Mouse (Mus musculus) kidney, postnatal 0 days (tissue): Measurements from ENCODE around the gene Pdgfra. TPM values are rescaled to one million over a fixed set of nuclear protein-coding genes. Genes with fewer than 3 reads are reported as not detected.

Experiments used
- ATAC-seq: fragments of 200-750 bp; cut with Nextera tagmentation; replicated peaks from 2 replicates; pipeline ENCODE4 v1.8.0; 2017; ENCODE audit warnings: low read depth, moderate number of reproducible peaks, moderate TSS enrichment, moderate library complexity; ENCODE audit not compliant: low FRiP score
- DNase-seq: peaks from one replicate; pipeline ENCODE4 v3.0.0-alpha.2; 2016; ENCODE audit warnings: low spot score
- H3K27ac ChIP-seq: fragments of 300-500 bp; sonication (generic); 2 replicates; pipeline ENCODE4 v1.5.1; 2014; ENCODE audit warnings: mild to moderate bottlenecking
- H3K27me3 ChIP-seq: fragments of 300-500 bp; sonication (generic); 2 replicates; pipeline ENCODE4 v1.6.1; 2014; ENCODE audit warnings: low read length, mixed read lengths; ENCODE audit not compliant: insufficient read depth
- H3K36me3 ChIP-seq: fragments of 300-500 bp; sonication (generic); 2 replicates; pipeline ENCODE4 v1.6.1; 2014; ENCODE audit warnings: low read length, mixed read lengths; ENCODE audit not compliant: insufficient read depth
- H3K4me1 ChIP-seq: fragments of 300-500 bp; sonication (generic); replicated peaks from 2 replicates; pipeline ENCODE4 v1.6.1; 2014; ENCODE audit warnings: antibody characterized with exemption, low read length, mixed read lengths; ENCODE audit not compliant: insufficient read depth
- H3K4me2 ChIP-seq: fragments of 300-500 bp; sonication (generic); 2 replicates; pipeline ENCODE4 v1.6.1; 2014; ENCODE audit warnings: mild to moderate bottlenecking, low read length, moderate library complexity, mixed read lengths
- H3K4me3 ChIP-seq: fragments of 300-500 bp; sonication (generic); replicated peaks from 2 replicates; pipeline ENCODE4 v1.5.1; 2014; ENCODE audit warnings: low read depth, low read length
- H3K9ac ChIP-seq: fragments of 300-500 bp; sonication (generic); 2 replicates; pipeline ENCODE4 v1.6.1; 2014; ENCODE audit warnings: low read depth, low read length
- H3K9me3 ChIP-seq: fragments of 300-500 bp; sonication (generic); replicated peaks from 2 replicates; pipeline ENCODE4 v1.6.1; 2016; ENCODE audit warnings: low read length, inconsistent platforms, mixed read lengths
- CTCF ChIP-seq: IDR thresholded peaks from 2 replicates; pipeline ENCODE4 v1.5.1; 2016; ENCODE audit warnings: antibody characterized with exemption, low read depth, mild to moderate bottlenecking, moderate library complexity
- WGBS: fragments of 180-500 bp; shearing (Covaris S2); extraction: QIAGEN DNeasy Blood & Tissue Kit; methylation state at CpG from one replicate; pipeline ENCODE4 v1.1.7; 2014; 5-methylcytosine and 5-hydroxymethylcytosine counted together
- polyA plus RNA-seq: library from polyadenylated mRNA; unstranded; fragments of >200 nt; fragmentation: Nextera tagmentation; extraction: Ambion mirVana; gene quantifications from 2 replicates; pipeline ENCODE4 v1.2.1, GENCODE M21; 2015

Gene Pdgfra
- polyA plus RNA-seq, 1 experiment from 2014 or later, result 23.8 TPM

- ATAC-seq (no peak), DNase-seq (no peak)
- no peak overlapping the region for H3K4me2 ChIP-seq
- H3K27ac ChIP-seq, result no peak overlapping the region
- H3K36me3 ChIP-seq, result 0 out of 2 replicates have a peak, but pooled peaks cover 5% of the 10 kb centered on the region
- H3K27me3 ChIP-seq, result no peaks in the 10 kb centered on the region
- no peaks in the 10 kb centered on the region for H3K9me3 ChIP-seq
- WGBS, result 84% methylated on average over 15 of the region's 15 CpGs
- no peak overlapping the region for H3K9ac ChIP-seq
- H3K4me1 ChIP-seq, result no peaks in the 10 kb centered on the region
- no peak overlapping the region for H3K4me3 ChIP-seq
- TF ChIP-seq CTCF, result no peak
These were observed 37.4 kb downstream of the Pdgfra start for GRCm38 (mm10) chr5:75189319-75189987.

DNA sequence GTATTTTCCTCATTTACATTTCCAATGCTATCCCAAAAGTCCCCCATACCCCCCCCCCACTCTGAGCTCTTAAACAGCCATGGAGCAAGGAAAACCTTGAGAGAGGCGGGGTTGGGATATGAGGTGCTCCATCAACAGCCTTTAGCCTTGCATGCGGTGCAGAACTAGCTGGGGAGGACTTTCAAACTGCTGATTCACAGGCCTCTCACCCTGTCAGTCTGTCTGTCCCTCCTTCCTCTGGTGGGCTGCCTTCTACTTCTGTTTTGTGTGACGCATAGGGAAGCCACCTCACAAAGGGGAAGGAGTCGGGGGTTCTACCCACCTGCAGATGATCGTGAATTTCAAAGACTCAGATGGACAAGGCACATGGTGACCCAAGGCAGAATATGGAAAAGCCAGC lies 41.0 kb downstream of the Pdgfra start:
- WGBS, result 92% methylated on average over 5 of the region's 5 CpGs
- Histone ChIP-seq H3K9me3 (no peaks in the 10 kb centered on the region), H3K9ac (no peak overlapping the region), H3K4me3 (no peak overlapping the region), H3K27ac (no peak overlapping the region), H3K36me3 (0 out of 2 replicates have a peak, but pooled peaks cover 3% of the 10 kb centered on the region), H3K4me1 (no peaks in the 10 kb centered on the region), H3K4me2 (no peak overlapping the region), H3K27me3 (no peaks in the 10 kb centered on the region)
- ATAC-seq (no peak), DNase-seq (no peak)
- no peak for TF ChIP-seq CTCF

GRCm38 (mm10) chr5:75198413-75198812 lies 46.3 kb downstream of the Pdgfra start:
- H3K27me3 ChIP-seq, result no peaks in the 10 kb centered on the region
- ATAC-seq (no peak), DNase-seq (no peak)
- WGBS, result 78% methylated on average over 8 of the region's 8 CpGs
- no peaks in the 10 kb centered on the region for H3K9me3 ChIP-seq
- H3K4me3 ChIP-seq, result no peak overlapping the region
- no peak overlapping the region for H3K27ac ChIP-seq
- H3K4me2 ChIP-seq, result no peak overlapping the region
- no peak overlapping the region for H3K9ac ChIP-seq
- H3K36me3 ChIP-seq, result no peaks in the 10 kb centered on the region
- no peaks in the 10 kb centered on the region for H3K4me1 ChIP-seq
- no peak for TF ChIP-seq CTCF

GRCm38 (mm10) chr5:75199698-75200365 lies 47.7 kb downstream of the Pdgfra start:
- no peak overlapping the region for H3K27ac ChIP-seq
- no peaks in the 10 kb centered on the region for H3K36me3 ChIP-seq
- H3K4me3 ChIP-seq, result no peak overlapping the region
- H3K9ac ChIP-seq, result no peak overlapping the region
- H3K9me3 ChIP-seq, result no peaks in the 10 kb centered on the region
- no peak for TF ChIP-seq CTCF
- ATAC-seq, result no peak
- WGBS, result 78% methylated on average over 9 of the region's 9 CpGs
- DNase-seq, result no peak
- H3K4me1 ChIP-seq, result no peaks in the 10 kb centered on the region
- H3K4me2 ChIP-seq, result no peak overlapping the region
- no peaks in the 10 kb centered on the region for H3K27me3 ChIP-seq

DNA sequence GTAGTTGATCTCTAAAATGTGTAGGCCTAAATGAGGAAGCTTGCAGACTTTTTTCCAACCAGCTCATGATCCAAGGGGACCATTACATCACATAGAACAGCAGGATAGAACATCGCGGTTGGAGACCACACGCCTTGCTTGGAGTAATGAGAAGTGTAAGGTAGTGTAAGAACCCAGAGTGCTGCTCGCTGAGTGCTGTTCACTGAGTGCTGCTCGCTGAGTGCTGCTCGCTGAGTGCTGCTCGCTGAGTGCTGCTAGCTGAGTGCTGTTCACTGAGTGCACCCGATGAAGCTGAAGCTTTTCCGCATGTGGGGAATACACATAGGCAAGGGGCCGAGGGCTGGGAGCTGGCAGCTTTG lies 48.3 kb downstream of the Pdgfra start:
- Histone ChIP-seq H3K9ac (no peak overlapping the region), H3K4me1 (no peaks in the 10 kb centered on the region), H3K27ac (no peak overlapping the region), H3K36me3 (no peaks in the 10 kb centered on the region), H3K4me2 (no peak overlapping the region), H3K9me3 (no peaks in the 10 kb centered on the region), H3K4me3 (no peak overlapping the region), H3K27me3 (no peaks in the 10 kb centered on the region)
- no peak for DNase-seq
- ATAC-seq, result no peak
- no peak for TF ChIP-seq CTCF
- WGBS, result 90% methylated on average over 10 of the region's 10 CpGs

- no peak overlapping the region for H3K27ac ChIP-seq
- H3K4me3 ChIP-seq, result no peak overlapping the region
- H3K27me3 ChIP-seq, result no peaks in the 10 kb centered on the region
- no peaks in the 10 kb centered on the region for H3K36me3 ChIP-seq
- 73% methylated on average over 3 of the region's 3 CpGs for WGBS
- no peaks in the 10 kb centered on the region for H3K9me3 ChIP-seq
- no peak for TF ChIP-seq CTCF
- H3K4me1 ChIP-seq, result no peaks in the 10 kb centered on the region
- no peak overlapping the region for H3K9ac ChIP-seq
- H3K4me2 ChIP-seq, result no peak overlapping the region
- DNase-seq (no peak), ATAC-seq (no peak)
These were observed 55.8 kb downstream of the Pdgfra start for GRCm38 (mm10) chr5:75207905-75208304.

GRCm38 (mm10) chr5:75209966-75210365 lies 57.9 kb downstream of the Pdgfra start:
- Histone ChIP-seq H3K4me3 (no peak overlapping the region), H3K27ac (no peak overlapping the region), H3K36me3 (no peaks in the 10 kb centered on the region), H3K4me2 (no peak overlapping the region), H3K4me1 (no peaks in the 10 kb centered on the region), H3K9ac (no peak overlapping the region), H3K9me3 (no peaks in the 10 kb centered on the region), H3K27me3 (no peaks in the 10 kb centered on the region)
- peak; percentile 80 for TF ChIP-seq CTCF
- no peak for ATAC-seq
- peak; percentile 88 for DNase-seq
- 8% methylated on average over 1 of the region's 1 CpGs for WGBS
